In the genomic region with DNA sequence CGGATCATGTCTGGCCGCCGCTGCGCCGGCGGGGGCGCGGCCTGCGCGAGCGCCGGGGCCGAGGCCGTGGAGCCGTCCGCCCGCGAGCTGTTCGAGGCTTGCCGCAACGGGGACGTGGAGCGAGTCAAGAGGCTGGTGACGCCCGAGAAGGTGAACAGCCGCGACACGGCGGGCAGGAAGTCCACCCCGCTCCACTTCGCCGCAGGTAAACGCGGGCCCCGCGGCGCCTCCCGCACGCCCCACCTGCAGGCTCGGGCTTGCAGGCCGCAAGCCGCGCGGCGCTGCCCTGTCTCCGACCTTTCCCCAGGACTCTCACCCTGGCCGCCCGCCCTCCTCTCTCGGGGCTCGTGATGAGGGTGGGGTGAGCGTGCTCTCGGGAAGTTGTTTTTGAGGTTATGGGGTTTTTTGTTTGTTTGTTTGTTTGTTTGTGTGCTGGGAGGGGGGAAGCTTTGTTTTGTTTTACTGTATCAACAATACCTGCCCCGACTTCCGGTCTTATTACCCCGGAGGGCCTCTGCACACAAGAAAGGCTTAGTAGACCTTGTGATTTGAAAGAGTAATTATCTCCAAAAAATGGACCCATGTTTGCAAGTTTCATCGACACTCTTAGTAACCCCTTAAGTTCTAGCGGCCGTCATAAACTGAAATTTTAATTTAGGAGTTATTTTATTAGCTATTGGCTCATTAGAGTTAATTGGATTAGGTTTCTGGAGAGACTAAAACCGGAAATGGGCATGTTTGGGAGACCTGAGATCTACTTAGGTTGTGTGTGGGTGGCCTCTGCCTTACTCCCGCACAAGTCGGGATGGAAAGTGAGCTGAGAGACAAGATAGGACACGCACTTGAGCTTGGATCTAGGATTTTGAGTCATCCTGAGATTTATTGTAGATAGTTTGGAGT, we compare ENCODE assay signal across 8 mouse cellular contexts. TPM values are rescaled to one million over a fixed set of nuclear protein-coding genes. Genes with fewer than 3 reads are reported as not detected.
DNase-seq lines count a peak whose midpoint lies in the region; ATAC-seq lines count a peak whose summit lies in the region.

No protein-coding gene starts in this region.

- intact Hi-C loops in left cerebral cortex, postnatal 10 days (cut with DNase I), result no loop called here

- peak; percentile 13 to 57 for DNase-seq in left cerebral cortex, postnatal 10 days (ENCODE audit: extremely low spot score in 1 of 2, low spot score in 2 of 2)
- no peak for DNase-seq in left cerebral cortex, adult 8-10 months (ENCODE audit: low spot score in 2 of 2)
- peak; percentile 56 for DNase-seq in c-Kit-positive CD71-positive TER-119-positive erythroid progenitor cells, embryonic 14.5 days (ENCODE audit: low spot score)
- peak; percentile 68 for DNase-seq in gonadal fat pad, adult 2 months (ENCODE audit: low read depth)
- peak; percentile 64 for DNase-seq in kidney, adult 18-20 months
- peak; percentile 46 for DNase-seq in ovary, postnatal 36 days (ENCODE audit: low spot score)
- peak; percentile 63 for DNase-seq in yolk sac, embryonic 10.5 days (ENCODE audit: low spot score)

- no peaks in the 10 kb centered on the region for H3K27me3 ChIP-seq in lung, embryonic 16.5 days (ENCODE audit: control insufficient read depth, insufficient read depth, low read depth, low read length)

- WGBS in lung, embryonic 16.5 days, result 0% methylated on average over 55 of the region's 62 CpGs

- H3K4me3 ChIP-seq in lung, embryonic 16.5 days (ENCODE audit: low read length), result peak overlapping the region; percentile 67

- H3K9ac ChIP-seq in lung, embryonic 16.5 days (ENCODE audit: low read length), result peak overlapping the region; percentile 95

- peak overlapping the region; percentile 99 for H3K27ac ChIP-seq in lung, embryonic 16.5 days (ENCODE audit: low read length)

- H3K9me3 ChIP-seq in lung, embryonic 16.5 days (ENCODE audit: control insufficient read depth, low read length), result no peaks in the 10 kb centered on the region

- H3K36me3 ChIP-seq in lung, embryonic 16.5 days (ENCODE audit: control insufficient read depth, insufficient read depth, low read length), result peaks cover 2% of the 10 kb centered on the region

- H3K4me1 ChIP-seq in lung, embryonic 16.5 days (replicated peaks; ENCODE audit: control insufficient read depth, insufficient read depth, low read length), result peaks cover 11% of the 10 kb centered on the region

- H3K4me2 ChIP-seq in lung, embryonic 16.5 days (ENCODE audit: low read depth, low read length), result peak overlapping the region; percentile 82

- ATAC-seq in lung, embryonic 16.5 days (ENCODE audit: low read depth), result no peak; the same call in 1 of the 2 replicates

RNA-seq across cellular contexts. Expression of a gene that starts 0.8 kb away (rescaled TPM):
- 100 to 1,000 TPM; 152 to 157 TPM for total RNA-seq in left cerebral cortex, postnatal 10 days (2021)
- total RNA-seq in left cerebral cortex, adult 8-10 months (2022), result 100 to 1,000 TPM; 105 to 124 (median 108) TPM
- 33.7 and 35.9 TPM in 2 replicates for polyA plus RNA-seq in gonadal fat pad, adult 2 months (2012; rRNA removed)
- 24.3 and 31.5 TPM in 2 replicates for polyA plus RNA-seq in lung, embryonic 16.5 days (2015; fragmentation: Nextera tagmentation; extraction: Ambion mirVana)

Comparison
In these comparisons a context has a peak if more than half of its experiments do, and no peak if none do; other contexts are left out.
1. DNase-seq: peak in left cerebral cortex, postnatal 10 days (2 of 2), c-Kit-positive CD71-positive TER-119-positive erythroid progenitor cells, embryonic 14.5 days (single experiment), gonadal fat pad, adult 2 months (single experiment), kidney, adult 18-20 months (single experiment), ovary, postnatal 36 days (single experiment) and yolk sac, embryonic 10.5 days (single experiment); none in left cerebral cortex, adult 8-10 months (0 of 2).